Mouse (Mus musculus): ENCODE results near the gene Gins2.

- TF ChIP-seq CTCF (IDR thresholded peaks at IDR 0.05; ENCODE audit: borderline replicate concordance, insufficient read depth, low read depth, low read length) (no peak), POLR2A (IDR thresholded peaks at IDR 0.05; ENCODE audit: borderline replicate concordance, insufficient read depth, low read length) (no peak)
Observed at GRCm38 (mm10) chr8:120588908-120589771, at the start of gene Gins2.

Data from cerebellum, adult 2 months (tissue).